Mouse (Mus musculus) hindbrain, postnatal 0 days (tissue): ENCODE data around the gene Adgrg3. TPM values are rescaled to one million over a fixed set of nuclear protein-coding genes. Genes with fewer than 3 reads are reported as not detected.

Experiments
- ATAC-seq: fragments of 200-750 bp; cut with Nextera tagmentation; 2 replicates; pipeline ENCODE4 v1.8.0; 2017; ENCODE audit warnings: mild to moderate bottlenecking, moderate TSS enrichment, moderate library complexity
- DNase-seq: peaks from one replicate; pipeline ENCODE4 v3.0.0-alpha.2; 2015; ENCODE audit warnings: low spot score
- H3K27ac ChIP-seq: fragments of 300-500 bp; sonication (generic); 2 replicates; pipeline ENCODE4 v1.5.1; 2014; ENCODE audit warnings: mild to moderate bottlenecking
- H3K27me3 ChIP-seq: fragments of 300-500 bp; sonication (generic); 2 replicates; pipeline ENCODE4 v1.6.1; 2014; ENCODE audit warnings: low read length, mixed read lengths; ENCODE audit not compliant: insufficient read depth
- H3K36me3 ChIP-seq: fragments of 300-500 bp; sonication (generic); 2 replicates; pipeline ENCODE4 v1.6.1; 2014; ENCODE audit warnings: low read length, mixed read lengths; ENCODE audit not compliant: insufficient read depth
- H3K4me1 ChIP-seq: fragments of 300-500 bp; sonication (generic); 2 replicates; pipeline ENCODE4 v1.6.1; 2014; ENCODE audit warnings: antibody characterized with exemption, low read length, mixed read lengths; ENCODE audit not compliant: insufficient read depth
- H3K4me2 ChIP-seq: fragments of 300-500 bp; sonication (generic); 2 replicates; pipeline ENCODE4 v1.6.1; 2014; ENCODE audit warnings: low read depth, mild to moderate bottlenecking, low read length, moderate library complexity, mixed read lengths
- H3K4me3 ChIP-seq: fragments of 300-500 bp; sonication (generic); 2 replicates; pipeline ENCODE4 v1.5.1; 2014; ENCODE audit warnings: low read length
- H3K9ac ChIP-seq: fragments of 300-500 bp; sonication (generic); replicated peaks from 2 replicates; pipeline ENCODE4 v1.6.1; 2014; ENCODE audit warnings: mild to moderate bottlenecking, low read length, moderate library complexity, mixed read lengths
- H3K9me3 ChIP-seq: fragments of 300-500 bp; sonication (generic); 2 replicates; pipeline ENCODE4 v1.6.1; 2016; ENCODE audit warnings: low read length, mixed read lengths
- CTCF ChIP-seq: IDR thresholded peaks from 2 replicates; pipeline ENCODE4 v1.5.1; 2016; ENCODE audit warnings: antibody characterized with exemption, control low read depth, low read depth
- WGBS: fragments of 180-500 bp; shearing (Covaris S2); extraction: QIAGEN DNeasy Blood & Tissue Kit; methylation state at CpG from one replicate; pipeline ENCODE4 v1.1.7; 2014; 5-methylcytosine and 5-hydroxymethylcytosine counted together
- polyA plus RNA-seq: library from polyadenylated mRNA; unstranded; fragments of >200 nt; fragmentation: Nextera tagmentation; extraction: Ambion mirVana; gene quantifications from 2 replicates; pipeline ENCODE4 v1.2.1, GENCODE M21; 2015
- total RNA-seq: library from RNA; depleted of rRNA; stranded (reverse); fragments of >200 nt; gene quantifications from 2 replicates; pipeline ENCODE4 v1.2.3, GENCODE M21; 2014

Gene Adgrg3
- total and polyA plus RNA-seq, 2 experiments from 2014 or later: 0.54 to 1.3 TPM

- H3K9ac ChIP-seq: no peak overlapping the region
Observed at GRCm38 (mm10) chr8:94978593-94979319, 38.7 kb upstream of the Adgrg3 start.

GRCm38 (mm10) chr8:94980176-94980575 is 37.3 kb upstream of the Adgrg3 start:
- Histone ChIP-seq H3K9me3 (no peaks in the 10 kb centered on the region), H3K9ac (no peak overlapping the region), H3K4me1 (peaks cover 46% of the 10 kb centered on the region), H3K27ac (no peak overlapping the region), H3K4me3 (no peak overlapping the region), H3K4me2 (no peak overlapping the region), H3K36me3 (no peaks in the 10 kb centered on the region), H3K27me3 (no peaks in the 10 kb centered on the region)
- DNase-seq (no peak), ATAC-seq (no peak)
- TF ChIP-seq CTCF: no peak
- whole genome bisulfite sequencing: 93% methylated on average over 5 of the region's 5 CpGs

More at GRCm38 (mm10) chr8:94978593-94979319, 38.7 kb upstream of the Adgrg3 start:
- WGBS: 63% methylated on average over 13 of the region's 13 CpGs
- DNase-seq (no peak), ATAC-seq (no peak)
- no peak overlapping the region for H3K27ac ChIP-seq
- TF ChIP-seq CTCF: no peak
- no peak overlapping the region for H3K4me3 ChIP-seq
- no peaks in the 10 kb centered on the region for H3K9me3 ChIP-seq
- H3K4me2 ChIP-seq: peak overlapping the region; percentile 42; the same call in 1 of the 2 replicates
- no peaks in the 10 kb centered on the region for H3K36me3 ChIP-seq
- H3K4me1 ChIP-seq: peaks cover 38% of the 10 kb centered on the region
- H3K27me3 ChIP-seq: no peaks in the 10 kb centered on the region

- ATAC-seq (no peak), DNase-seq (no peak)
- Histone ChIP-seq H3K4me3 (no peak overlapping the region), H3K27me3 (no peaks in the 10 kb centered on the region), H3K36me3 (no peaks in the 10 kb centered on the region), H3K4me2 (no peak overlapping the region), H3K4me1 (peaks cover 46% of the 10 kb centered on the region), H3K9ac (no peak overlapping the region), H3K9me3 (no peaks in the 10 kb centered on the region), H3K27ac (peak overlapping the region; percentile 68; the same call in 1 of the 2 replicates)
- TF ChIP-seq CTCF: no peak
- 44% methylated on average over 8 of the region's 8 CpGs for WGBS
Observed at GRCm38 (mm10) chr8:94980976-94981375, 36.5 kb upstream of the Adgrg3 start.

GRCm38 (mm10) chr8:94981848-94982247 is 35.6 kb upstream of the Adgrg3 start:
- ATAC-seq (peak; percentile 33), DNase-seq (peak; percentile 81)
- H3K36me3 ChIP-seq: no peaks in the 10 kb centered on the region
- H3K27ac ChIP-seq: peak overlapping the region; percentile 68; the same call in 1 of the 2 replicates
- H3K4me1 ChIP-seq: peaks cover 50% of the 10 kb centered on the region
- no peak overlapping the region for H3K9ac ChIP-seq
- H3K4me2 ChIP-seq: no peak overlapping the region
- no peaks in the 10 kb centered on the region for H3K9me3 ChIP-seq
- TF ChIP-seq CTCF: no peak
- H3K4me3 ChIP-seq: no peak overlapping the region
- 27% methylated on average over 7 of the region's 7 CpGs for WGBS
- no peaks in the 10 kb centered on the region for H3K27me3 ChIP-seq

- Histone ChIP-seq H3K36me3 (no peaks in the 10 kb centered on the region), H3K9ac (no peak overlapping the region), H3K9me3 (no peaks in the 10 kb centered on the region), H3K4me2 (peak overlapping the region; percentile 11; the same call in 1 of the 2 replicates), H3K27ac (peak overlapping the region; percentile 80; the same call in 1 of the 2 replicates), H3K4me1 (peaks cover 45% of the 10 kb centered on the region), H3K27me3 (no peaks in the 10 kb centered on the region), H3K4me3 (no peak overlapping the region)
- no peak for TF ChIP-seq CTCF
- ATAC-seq: no peak
- DNase-seq: no peak
- WGBS: 7% methylated on average over 5 of the region's 5 CpGs
Observed at GRCm38 (mm10) chr8:94983146-94983545, 34.3 kb upstream of the Adgrg3 start.

GRCm38 (mm10) chr8:94983881-94984516 is 33.5 kb upstream of the Adgrg3 start:
- H3K4me1 ChIP-seq: peaks cover 40% of the 10 kb centered on the region
- no peak for TF ChIP-seq CTCF
- H3K27me3 ChIP-seq: no peaks in the 10 kb centered on the region
- peak overlapping the region; percentile 80 for H3K27ac ChIP-seq
- H3K4me3 ChIP-seq: peak overlapping the region; percentile 22
- peak; percentile 85 for ATAC-seq
- peak overlapping the region; percentile 26; the same call in 1 of the 2 replicates for H3K9ac ChIP-seq
- H3K36me3 ChIP-seq: no peaks in the 10 kb centered on the region
- peak; percentile 82 for DNase-seq
- peak overlapping the region; percentile 46 for H3K4me2 ChIP-seq
- H3K9me3 ChIP-seq: no peaks in the 10 kb centered on the region
- WGBS: 7% methylated on average over 10 of the region's 10 CpGs
